Mouse (Mus musculus) brain, embryonic 14.5 days (tissue): ENCODE measurements around the gene Elavl3.

Experiments used
- CTCF ChIP-seq: fragments of 200-500 bp; IDR thresholded peaks from 2 replicates; pipeline ENCODE4 v1.5.1; 2012; ENCODE audit warnings: inconsistent platforms, mild to moderate bottlenecking, moderate library complexity, borderline replicate concordance; ENCODE audit not compliant: insufficient read depth, insufficient read length; ENCODE audit errors: extremely low read depth
- POLR2A ChIP-seq: fragments of 200-500 bp; IDR thresholded peaks from 2 replicates; pipeline ENCODE4 v1.6.1; 2012; ENCODE audit warnings: mild to moderate bottlenecking, inconsistent platforms, borderline replicate concordance; ENCODE audit not compliant: poor library complexity, insufficient read depth, insufficient read length, severe bottlenecking; ENCODE audit errors: extremely low read depth

DNA sequence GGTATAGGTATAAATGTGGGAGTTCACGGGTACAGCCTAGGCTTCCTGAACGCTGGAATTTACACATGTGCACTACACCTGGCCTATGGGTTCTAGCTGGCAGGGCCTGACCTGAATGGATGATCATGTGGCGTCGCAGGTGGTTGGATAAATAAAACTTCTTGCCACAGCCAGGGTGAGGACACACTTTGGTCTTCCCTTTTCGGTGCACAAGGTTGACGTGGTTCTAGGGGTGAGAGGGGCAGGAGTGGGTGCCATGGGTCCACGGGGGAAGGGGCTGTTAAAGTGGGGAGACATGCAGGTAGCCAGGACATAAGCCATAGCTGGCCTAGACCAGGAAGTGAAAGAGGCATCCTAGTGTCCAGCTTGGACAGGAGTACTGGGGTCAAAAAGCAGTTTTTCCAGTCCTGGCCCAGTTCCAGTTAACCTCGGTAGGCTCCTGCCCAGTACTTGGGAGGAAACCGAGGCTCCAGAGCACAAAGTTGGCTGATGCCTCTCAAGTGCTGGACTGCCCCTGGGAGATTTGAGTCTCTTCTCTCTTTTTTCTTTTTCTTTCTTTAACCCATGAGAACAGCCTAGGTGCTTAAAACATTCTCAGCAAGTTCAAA is 4.6 kb upstream of the Elavl3 start:
- TF ChIP-seq CTCF (no peak), POLR2A (no peak)
